Mouse (Mus musculus): ENCODE measurements around the gene Tsr1.

Gene Tsr1

GRCm38 (mm10) chr11:74897678-74898516 lies at the start of gene Tsr1:
TSS of gene Tsr1 (plus strand) at chr11:74898071.
- peak; percentile 89 for DNase-seq (ENCODE audit: low spot score)

DNA sequence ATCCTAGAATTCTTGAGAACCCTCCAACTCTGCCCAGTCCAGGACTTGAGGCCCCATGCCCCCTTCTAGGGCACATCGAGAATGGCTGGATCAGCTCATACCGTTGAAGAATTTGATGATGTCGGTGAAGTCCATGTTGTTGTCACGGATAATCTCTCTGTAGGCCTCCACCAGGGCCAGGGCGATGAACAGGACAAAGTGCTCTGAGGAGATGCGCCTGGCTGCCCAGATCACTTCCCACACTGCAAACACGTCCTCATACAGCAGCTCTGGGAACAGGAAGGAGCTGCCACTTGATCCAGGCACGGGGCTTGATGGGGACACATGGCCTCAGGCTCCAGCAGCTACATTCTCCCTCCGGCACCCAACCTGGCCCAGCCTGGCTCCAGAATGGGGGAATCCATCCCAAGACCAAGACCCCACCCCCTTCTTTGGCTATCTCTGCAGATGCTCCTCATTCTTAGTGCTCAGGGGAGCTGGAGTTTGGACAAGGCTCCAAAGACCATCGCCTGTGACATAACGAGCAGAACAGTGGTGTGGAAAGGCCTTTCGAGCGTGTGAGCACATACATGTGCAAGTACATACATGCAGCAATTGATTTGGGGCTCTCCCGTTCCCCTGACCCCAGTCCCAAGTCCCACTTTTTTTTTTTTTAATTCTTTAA lies 46.7 kb upstream of the Tsr1 start:
- DNase-seq (ENCODE audit: low spot score) = no peak

GRCm38 (mm10) chr11:74857756-74858155 lies 40.1 kb upstream of the Tsr1 start:
- no peak for DNase-seq (ENCODE audit: low spot score)

GRCm38 (mm10) chr11:74862129-74862528 lies 35.7 kb upstream of the Tsr1 start:
- DNase-seq (ENCODE audit: low spot score) = no peak

GRCm38 (mm10) chr11:74863471-74863870 lies 34.4 kb upstream of the Tsr1 start:
- DNase-seq (ENCODE audit: low spot score) = no peak

GRCm38 (mm10) chr11:74864421-74864820 lies 33.5 kb upstream of the Tsr1 start:
- no peak for DNase-seq (ENCODE audit: low spot score)

GRCm38 (mm10) chr11:74865252-74865651 lies 32.6 kb upstream of the Tsr1 start:
- no peak for DNase-seq (ENCODE audit: low spot score)

DNA sequence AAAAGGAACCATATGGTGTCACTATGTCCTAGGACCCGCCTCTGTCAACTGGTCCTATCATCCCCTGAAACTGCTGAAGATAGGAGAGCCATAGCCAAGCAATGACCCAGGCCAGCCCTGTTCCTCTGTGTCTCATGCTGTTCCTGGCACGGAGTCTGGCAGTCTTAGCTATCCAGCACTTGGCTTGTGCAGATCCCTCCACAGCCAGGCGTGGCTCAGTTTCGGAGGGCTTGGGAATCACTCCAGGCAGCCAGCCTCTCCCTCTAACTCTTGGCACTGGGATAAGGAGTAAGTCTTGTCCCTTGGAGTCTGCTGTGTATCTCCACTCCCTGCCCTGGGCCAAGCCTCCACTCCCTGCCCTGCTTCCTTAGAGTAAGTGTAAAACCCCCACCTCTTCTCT lies 31.2 kb upstream of the Tsr1 start:
- DNase-seq (ENCODE audit: low spot score) = no peak

DNA sequence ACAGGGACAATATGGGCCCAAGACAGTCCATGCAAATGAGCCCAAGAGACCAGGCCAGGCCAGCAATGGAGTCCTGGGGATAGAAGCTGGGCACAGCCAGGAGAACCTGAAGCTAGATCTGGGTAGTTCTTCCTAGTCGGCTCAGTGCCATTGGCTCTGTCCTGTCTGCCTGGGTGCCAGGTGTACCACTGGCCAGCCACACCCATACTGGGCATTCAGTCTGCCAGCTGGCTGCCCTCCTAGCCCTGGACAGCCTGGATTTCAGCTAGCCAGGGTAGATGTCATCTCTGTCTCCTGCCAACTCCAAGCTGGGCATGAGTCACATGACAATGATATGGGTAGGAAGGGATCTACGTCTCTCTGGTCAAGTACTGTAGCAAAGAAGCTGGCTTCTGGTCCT lies 30.7 kb upstream of the Tsr1 start:
- DNase-seq (ENCODE audit: low spot score) = no peak

- no peak for DNase-seq (ENCODE audit: low spot score)
Observed at GRCm38 (mm10) chr11:74868046-74868760, 29.7 kb upstream of the Tsr1 start.

DNA sequence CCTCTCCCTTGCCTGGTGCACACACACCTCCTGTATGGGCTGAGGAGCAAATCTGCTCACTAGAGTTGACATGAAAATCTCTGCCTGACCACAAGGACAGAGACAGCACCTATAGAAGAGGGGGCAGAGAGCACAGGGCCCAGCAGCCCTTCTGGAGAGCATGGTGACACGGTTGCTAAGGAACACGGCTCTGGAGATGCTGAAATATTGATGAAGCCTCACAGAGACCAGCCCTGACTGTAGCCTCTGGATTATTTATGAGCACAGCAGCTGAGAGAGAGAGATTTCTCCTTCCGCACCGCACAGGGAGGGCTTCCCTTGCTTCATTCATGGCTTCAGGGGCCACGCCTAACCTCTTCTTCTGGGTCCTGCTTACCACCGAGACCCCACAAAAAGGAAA lies 28.3 kb upstream of the Tsr1 start:
- DNase-seq (ENCODE audit: low spot score) = no peak

- DNase-seq (ENCODE audit: low spot score) = no peak
Observed at GRCm38 (mm10) chr11:74870544-74870943, 27.3 kb upstream of the Tsr1 start.

- no peak for DNase-seq (ENCODE audit: low spot score)
Observed at GRCm38 (mm10) chr11:74870991-74871622, 26.8 kb upstream of the Tsr1 start.

DNA sequence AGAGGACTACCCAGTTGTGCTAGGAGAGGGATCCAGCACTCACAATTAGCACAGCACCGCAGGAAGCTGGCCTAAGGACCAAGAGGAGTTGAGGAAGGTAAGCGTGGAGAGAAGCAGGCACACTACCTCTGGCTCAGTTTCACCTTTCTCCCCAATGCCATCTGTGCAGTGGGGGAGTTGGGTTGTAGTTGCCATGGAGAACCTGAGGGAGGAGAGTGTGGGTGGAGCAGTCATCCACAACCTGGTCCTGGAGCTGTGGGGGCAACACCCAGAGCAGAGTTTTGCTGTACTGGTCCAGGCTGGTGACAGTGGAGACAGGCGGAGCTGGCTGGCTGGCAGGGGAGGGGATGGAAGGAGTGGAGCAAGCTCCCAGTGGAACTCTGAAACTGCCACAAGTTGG lies 23.2 kb upstream of the Tsr1 start:
- DNase-seq (ENCODE audit: low spot score) = no peak

DNA sequence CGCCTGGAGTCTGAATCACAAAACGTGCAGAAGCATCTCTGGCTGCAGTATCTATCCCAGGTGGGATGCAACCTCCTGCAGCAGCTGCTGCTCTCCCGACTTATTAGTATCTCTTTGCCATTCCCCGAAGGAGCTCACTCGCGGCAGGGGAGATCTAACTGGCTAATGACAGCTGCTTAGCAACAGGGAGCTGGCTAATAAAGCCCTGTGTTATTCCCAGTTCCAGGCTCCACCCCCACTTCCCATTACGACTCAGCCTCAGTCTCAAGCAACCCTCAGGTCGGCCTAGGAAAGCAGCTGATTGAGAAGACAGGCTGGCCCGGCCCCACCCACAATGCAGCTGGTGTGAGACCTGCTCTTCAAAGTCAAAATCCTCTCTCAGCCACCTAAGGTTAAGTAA lies 21.1 kb upstream of the Tsr1 start:
- no peak for DNase-seq (ENCODE audit: low spot score)

DNA sequence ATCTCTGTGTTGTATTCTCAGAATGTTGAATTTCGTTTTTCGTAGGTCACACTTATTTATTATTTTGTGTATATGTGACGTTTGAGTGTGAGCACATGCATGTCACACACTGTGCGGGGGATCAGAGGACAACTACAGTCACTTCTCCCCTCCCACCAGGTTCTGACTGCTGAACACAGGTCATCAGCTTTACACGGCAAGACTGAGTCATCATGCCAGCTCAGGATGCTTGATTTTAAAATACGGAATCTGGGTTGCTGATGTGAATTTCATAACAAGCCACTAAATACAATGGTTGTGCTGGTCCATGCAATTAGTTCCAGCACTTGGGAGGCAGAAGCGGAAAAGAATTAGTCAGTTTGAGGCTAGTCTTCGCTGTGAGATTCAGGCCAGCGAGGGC lies 16.9 kb upstream of the Tsr1 start:
- no peak for DNase-seq (ENCODE audit: low spot score)

DNA sequence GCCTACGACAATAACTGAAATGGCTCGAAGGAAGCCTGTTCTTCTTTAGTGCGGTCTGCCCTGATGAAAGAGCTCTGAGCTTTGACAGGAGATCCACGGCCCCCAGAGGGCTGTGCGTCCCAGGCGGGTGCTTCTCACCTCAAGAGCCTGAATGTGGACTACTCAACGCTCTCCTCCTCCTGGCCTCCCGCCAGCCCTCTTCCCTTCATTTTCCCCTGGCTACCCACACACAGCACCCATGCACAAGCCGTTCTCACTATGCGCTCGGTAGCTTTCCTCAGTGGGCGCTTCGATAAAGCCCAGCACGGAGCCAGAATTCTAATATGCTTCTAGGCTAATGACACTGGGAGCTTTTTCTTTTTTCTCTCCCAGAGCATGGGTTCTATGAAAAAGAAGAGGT lies 15.9 kb upstream of the Tsr1 start:
- no peak for DNase-seq (ENCODE audit: low spot score)

DNA sequence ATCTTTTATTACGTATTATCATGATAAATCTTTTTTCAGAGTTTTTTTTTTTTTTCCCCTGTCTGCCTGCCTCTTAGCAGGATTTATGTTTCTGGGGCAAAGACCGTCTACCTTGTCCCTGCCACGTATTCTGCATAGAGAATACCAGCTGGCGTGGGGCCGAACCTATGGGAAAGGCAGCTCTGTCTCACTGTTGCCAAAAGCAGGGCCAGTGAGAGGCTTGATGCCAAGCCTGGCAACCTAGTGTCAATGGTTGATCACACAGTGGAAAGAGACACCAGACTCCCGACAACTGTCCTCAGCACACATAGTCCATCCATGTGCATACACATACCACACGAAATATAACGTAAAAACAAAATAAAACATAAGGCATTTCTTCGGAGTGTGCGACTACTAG lies 14.8 kb upstream of the Tsr1 start:
- no peak for DNase-seq (ENCODE audit: low spot score)

DNA sequence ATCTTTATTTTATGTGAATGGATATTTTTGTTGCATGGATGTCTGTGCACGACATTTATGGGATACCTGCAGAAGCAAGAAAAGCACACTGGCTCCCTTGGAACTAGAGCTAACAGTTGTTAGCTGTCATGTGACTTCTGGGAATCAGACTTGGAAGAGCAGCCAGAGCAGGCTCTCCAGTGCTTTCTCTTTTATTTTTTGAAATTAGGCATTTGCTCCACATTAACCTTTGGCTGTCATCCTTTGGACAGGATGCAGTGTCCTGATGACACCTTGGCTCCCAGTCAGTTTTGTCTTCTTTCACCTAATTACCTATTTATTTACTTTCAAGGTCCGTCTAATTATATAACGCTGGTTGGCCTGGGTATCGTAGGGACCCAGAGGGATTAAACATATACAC lies 3.3 kb upstream of the Tsr1 start:
- DNase-seq (ENCODE audit: low spot score) = no peak

DNA sequence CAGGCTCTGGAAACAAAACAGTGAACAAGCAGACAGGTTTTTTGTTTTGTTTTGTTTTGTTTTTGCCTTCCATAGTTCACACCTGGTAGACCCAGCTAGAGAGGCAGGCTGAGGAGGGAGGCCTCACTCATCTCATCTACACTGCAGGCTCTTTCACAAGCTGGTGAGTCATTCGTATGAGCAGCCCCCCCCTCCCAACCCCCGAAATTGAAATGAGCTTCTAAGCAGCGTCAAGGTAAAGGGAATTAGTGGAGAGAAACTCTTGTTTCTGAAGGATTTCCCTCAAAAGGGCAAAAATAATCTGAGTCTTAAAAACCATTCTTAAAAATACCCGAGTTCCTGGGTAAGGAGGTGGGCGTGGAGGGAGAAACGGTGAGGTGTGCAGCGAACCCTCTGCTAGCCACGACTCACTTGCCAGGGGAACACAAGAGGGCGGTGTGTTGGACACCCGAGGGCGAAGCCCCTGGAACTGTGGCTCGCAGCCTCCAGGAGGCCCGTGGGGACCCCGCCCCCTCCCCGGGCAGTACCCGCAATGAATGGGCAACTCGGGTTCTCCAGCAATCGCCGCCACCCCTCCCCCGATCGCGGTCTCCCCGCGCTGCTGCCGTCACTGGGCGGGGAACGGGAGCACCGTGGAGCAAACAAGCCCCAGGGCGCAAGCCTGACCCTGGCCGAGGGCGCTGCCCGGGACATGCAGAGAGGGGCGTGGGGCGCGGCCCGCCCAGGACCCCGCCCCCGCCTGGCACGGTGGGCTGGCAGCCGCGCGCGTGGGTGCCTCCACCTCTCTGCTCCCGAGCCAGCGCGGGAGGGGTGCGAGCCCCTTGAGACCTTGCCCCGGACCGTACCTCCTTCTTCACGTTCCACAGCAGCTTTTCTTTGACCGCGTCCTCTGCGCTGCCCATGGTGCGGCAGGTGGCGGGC lies 1.6 kb upstream of the Tsr1 start:
- DNase-seq (ENCODE audit: low spot score) = peak; percentile 50

DNA sequence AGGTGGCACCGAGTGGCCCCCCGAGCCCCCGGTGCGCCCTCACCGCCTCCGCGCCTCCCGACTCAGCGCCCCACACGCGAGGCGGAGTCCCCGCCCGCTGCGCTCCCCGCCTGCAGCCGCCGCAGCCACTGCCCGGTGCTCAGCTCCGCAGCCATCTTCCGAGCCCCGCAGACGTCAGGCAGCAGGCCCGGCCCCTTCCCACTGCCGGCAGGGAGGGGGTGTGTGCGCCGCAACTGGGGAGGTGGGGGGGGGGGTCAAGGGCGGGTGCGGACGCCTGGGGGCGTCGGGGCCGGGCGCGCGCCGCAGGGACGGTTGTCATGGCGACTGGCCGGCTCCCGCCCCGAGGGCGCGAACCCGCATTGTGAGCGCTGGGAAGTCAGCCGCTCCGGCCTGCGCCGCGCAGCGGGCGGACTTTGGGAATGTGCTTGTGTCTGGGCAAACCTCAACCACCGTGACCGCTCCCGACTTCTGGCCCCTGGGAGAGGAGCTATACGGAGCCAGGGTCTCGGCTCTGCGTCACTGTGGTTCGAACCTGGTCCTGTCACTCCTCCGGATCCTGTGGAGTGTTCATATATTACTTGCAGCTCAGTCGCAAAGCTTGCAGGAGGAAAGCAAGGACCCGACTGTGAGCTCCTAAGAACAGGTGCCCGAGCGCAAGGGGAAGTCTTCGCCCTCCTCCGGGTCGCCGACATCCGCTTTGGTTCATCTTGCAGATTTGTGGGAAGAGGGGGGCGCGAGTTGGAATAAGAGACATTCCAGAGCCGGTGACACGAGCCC lies 782 bp upstream of the Tsr1 start, which contains the start of gene Sgsm2:
Sgsm2 (minus strand) TSS at position 160 of the 777 bp plus-strand sequence.
- peak; percentile 51 for DNase-seq (ENCODE audit: low spot score)

All from T-cell, adult 2 months (primary cell).